Mouse (Mus musculus) hindbrain, embryonic 11.5 days (tissue): Measurements from ENCODE around the gene Atp1b2. TPM values are rescaled to one million over a fixed set of nuclear protein-coding genes. Genes with fewer than 3 reads are reported as not detected.
"Not testable (repeated sequence)": the region's sequence is repeated elsewhere in the genome, so short reads cannot be mapped to it uniquely, and the experiment has no call there.

Experiments
- ATAC-seq: fragments of 200-750 bp; cut with Nextera tagmentation; 2 replicates; pipeline ENCODE4 v1.8.0; 2017; ENCODE audit warnings: mild to moderate bottlenecking, moderate TSS enrichment, moderate library complexity; ENCODE audit not compliant: low FRiP score
- DNase-seq: peaks from one replicate; pipeline ENCODE4 v3.0.0-alpha.2; 2015; ENCODE audit warnings: low spot score
- H3K27ac ChIP-seq: fragments of 300-500 bp; sonication (generic); 2 replicates; pipeline ENCODE4 v1.5.1; 2014; ENCODE audit warnings: mild to moderate bottlenecking, low read depth, low read length
- H3K27me3 ChIP-seq: fragments of 300-500 bp; sonication (generic); 2 replicates; pipeline ENCODE4 v1.6.1; 2014; ENCODE audit warnings: mild to moderate bottlenecking, low read length, moderate library complexity, mixed read lengths; ENCODE audit not compliant: control insufficient read depth, insufficient read depth
- H3K36me3 ChIP-seq: fragments of 300-500 bp; sonication (generic); 2 replicates; pipeline ENCODE4 v1.6.1; 2014; ENCODE audit warnings: mild to moderate bottlenecking, low read length, moderate library complexity, mixed read lengths; ENCODE audit not compliant: control insufficient read depth, insufficient read depth
- H3K4me1 ChIP-seq: fragments of 300-500 bp; sonication (generic); replicated peaks from 2 replicates; pipeline ENCODE4 v1.6.1; 2014; ENCODE audit warnings: low read length, mixed read lengths; ENCODE audit not compliant: control insufficient read depth, insufficient read depth
- H3K4me2 ChIP-seq: fragments of 300-500 bp; sonication (generic); replicated peaks from 2 replicates; pipeline ENCODE4 v1.6.1; 2014; ENCODE audit warnings: mild to moderate bottlenecking, low read depth, low read length
- H3K4me3 ChIP-seq: fragments of 300-500 bp; sonication (generic); 2 replicates; pipeline ENCODE4 v1.5.1; 2014; ENCODE audit warnings: low read depth, low read length
- H3K9ac ChIP-seq: fragments of 300-500 bp; sonication (generic); 2 replicates; pipeline ENCODE4 v1.6.1; 2014; ENCODE audit warnings: low read depth, low read length
- H3K9me3 ChIP-seq: fragments of 300-500 bp; sonication (generic); 2 replicates; pipeline ENCODE4 v1.6.1; 2016; ENCODE audit warnings: low read length; ENCODE audit not compliant: control insufficient read depth
- WGBS: fragments of 180-500 bp; shearing (Covaris S2); extraction: QIAGEN DNeasy Blood & Tissue Kit; methylation state at CpG from one replicate; pipeline ENCODE4 v1.1.7; 2014; 5-methylcytosine and 5-hydroxymethylcytosine counted together
- polyA plus RNA-seq: library from polyadenylated mRNA; unstranded; fragments of >200 nt; fragmentation: Nextera tagmentation; extraction: Ambion mirVana; gene quantifications from 2 replicates; pipeline ENCODE4 v1.2.1, GENCODE M21; 2014

The Atp1b2 gene
- polyA plus RNA-seq, 1 experiment from 2014 or later: 11.7 TPM

DNA sequence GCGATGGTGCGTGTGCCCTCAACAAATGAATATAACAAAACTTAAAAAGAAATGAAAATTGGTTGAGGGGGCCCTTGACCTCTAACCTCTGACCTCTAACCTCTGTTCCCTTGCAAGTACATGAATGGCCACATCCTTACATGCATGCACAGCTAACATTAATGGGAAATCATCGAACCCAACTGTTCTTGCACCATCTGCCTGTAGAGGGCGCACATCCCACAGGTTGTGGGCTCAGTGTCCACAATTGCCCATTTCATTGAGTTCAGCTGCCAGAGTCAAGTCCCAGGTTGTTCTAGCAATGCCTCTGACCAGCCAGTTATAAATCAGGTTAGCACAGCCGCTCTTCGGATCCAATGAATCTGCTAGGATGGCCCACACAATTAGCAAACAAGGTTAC, 22.5 kb upstream of the Atp1b2 start:
- no peak overlapping the region for H3K9ac ChIP-seq
- H3K4me1 ChIP-seq: no peaks in the 10 kb centered on the region
- no peak overlapping the region for H3K4me3 ChIP-seq
- no peak for ATAC-seq
- 35% methylated on average over 6 of the region's 6 CpGs for WGBS
- no peaks in the 10 kb centered on the region for H3K9me3 ChIP-seq
- DNase-seq: peak; percentile 92
- H3K36me3 ChIP-seq: no peaks in the 10 kb centered on the region
- no peak overlapping the region for H3K27ac ChIP-seq
- no peak overlapping the region for H3K4me2 ChIP-seq
- no peaks in the 10 kb centered on the region for H3K27me3 ChIP-seq

DNA sequence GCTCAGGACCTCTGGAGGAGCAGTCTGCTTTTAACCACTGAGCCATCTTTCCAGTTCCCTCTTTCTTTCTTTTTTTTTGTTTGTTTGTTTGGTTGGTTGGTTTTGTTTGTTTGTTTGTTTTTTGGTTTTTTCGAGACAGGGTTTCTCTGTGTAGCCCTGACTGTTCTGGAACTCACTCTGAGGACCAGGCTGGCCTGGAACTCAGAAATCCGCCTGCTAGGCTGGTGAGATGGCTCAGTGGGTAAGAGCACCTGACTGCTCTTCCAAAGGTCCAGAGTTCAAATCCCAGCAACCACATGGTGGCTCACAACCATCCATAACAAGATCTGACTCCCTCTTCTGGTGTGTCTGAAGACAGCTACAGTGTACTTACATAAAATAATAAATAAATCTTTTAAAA, 18.6 kb upstream of the Atp1b2 start:
- not testable (repeated sequence) for H3K9ac ChIP-seq, ATAC-seq, H3K4me2 ChIP-seq, H3K36me3 ChIP-seq, DNase-seq, H3K27ac ChIP-seq, H3K9me3 ChIP-seq, H3K4me1 ChIP-seq, H3K4me3 ChIP-seq, H3K27me3 ChIP-seq
- WGBS: 81% methylated on average over 2 of the region's 2 CpGs

DNA sequence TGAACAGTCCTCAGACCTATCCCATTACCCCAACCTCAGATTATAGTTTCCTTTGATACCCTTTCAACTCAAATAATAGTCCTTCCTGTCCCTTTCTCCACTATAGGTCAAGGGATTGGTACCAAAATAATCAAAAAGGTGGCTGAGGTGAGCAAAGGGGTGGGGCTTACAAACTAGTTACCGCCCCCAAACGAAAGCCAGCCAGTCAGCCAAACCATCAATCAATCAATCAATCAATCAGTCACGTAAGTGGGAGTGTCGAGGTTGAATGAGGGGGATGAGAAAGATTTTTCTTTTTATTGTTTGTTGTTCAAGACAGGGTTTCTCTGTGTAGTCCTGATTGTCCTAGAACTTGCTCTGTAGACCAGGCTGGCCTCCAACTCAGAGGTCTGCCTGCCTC, 17.3 kb upstream of the Atp1b2 start:
- no peak overlapping the region for H3K4me3 ChIP-seq
- no peak overlapping the region for H3K27ac ChIP-seq

DNA sequence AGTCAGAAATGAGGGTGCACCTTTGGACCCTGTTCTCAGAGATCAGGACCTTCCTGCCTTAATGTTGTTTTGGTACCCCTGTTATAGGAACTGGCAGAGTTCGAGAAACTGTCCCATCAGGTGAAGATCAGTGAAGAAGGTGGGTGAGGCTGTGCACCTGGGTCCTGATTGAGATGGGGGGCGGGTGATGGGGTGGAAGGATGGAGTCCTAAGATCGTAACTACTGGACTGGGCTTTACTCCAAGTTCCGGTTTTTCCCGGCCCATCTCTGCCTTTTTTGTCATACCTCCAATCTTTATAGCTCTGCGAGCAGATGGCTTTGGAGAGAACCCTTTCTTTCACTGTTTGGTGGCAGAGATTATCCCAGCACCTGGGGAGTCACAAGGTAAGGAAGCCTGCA, 16.7 kb upstream of the Atp1b2 start:
- DNase-seq (peak; percentile 18), ATAC-seq (peak; percentile 30; the same call in 1 of the 2 replicates)
- 56% methylated on average over 6 of the region's 6 CpGs for WGBS
- no peaks in the 10 kb centered on the region for H3K36me3 ChIP-seq
- no peaks in the 10 kb centered on the region for H3K4me1 ChIP-seq
- H3K4me2 ChIP-seq: peak overlapping the region; percentile 63
- H3K9me3 ChIP-seq: no peaks in the 10 kb centered on the region
- peak overlapping the region; percentile 41 for H3K4me3 ChIP-seq
- H3K27ac ChIP-seq: no peak overlapping the region
- H3K9ac ChIP-seq: peak overlapping the region; percentile 55
- no peaks in the 10 kb centered on the region for H3K27me3 ChIP-seq

More for the DNA sequence above, 17.3 kb upstream of the Atp1b2 start:
- Histone ChIP-seq H3K27me3 (no peaks in the 10 kb centered on the region), H3K4me2 (peak overlapping the region; percentile 63), H3K9me3 (no peaks in the 10 kb centered on the region), H3K4me1 (no peaks in the 10 kb centered on the region), H3K36me3 (no peaks in the 10 kb centered on the region), H3K9ac (0 out of 2 replicates have a peak overlapping the region, but pooled peaks have one; percentile 55)
- ATAC-seq (no peak), DNase-seq (no peak)
- 65% methylated on average over 4 of the region's 4 CpGs for WGBS

DNA sequence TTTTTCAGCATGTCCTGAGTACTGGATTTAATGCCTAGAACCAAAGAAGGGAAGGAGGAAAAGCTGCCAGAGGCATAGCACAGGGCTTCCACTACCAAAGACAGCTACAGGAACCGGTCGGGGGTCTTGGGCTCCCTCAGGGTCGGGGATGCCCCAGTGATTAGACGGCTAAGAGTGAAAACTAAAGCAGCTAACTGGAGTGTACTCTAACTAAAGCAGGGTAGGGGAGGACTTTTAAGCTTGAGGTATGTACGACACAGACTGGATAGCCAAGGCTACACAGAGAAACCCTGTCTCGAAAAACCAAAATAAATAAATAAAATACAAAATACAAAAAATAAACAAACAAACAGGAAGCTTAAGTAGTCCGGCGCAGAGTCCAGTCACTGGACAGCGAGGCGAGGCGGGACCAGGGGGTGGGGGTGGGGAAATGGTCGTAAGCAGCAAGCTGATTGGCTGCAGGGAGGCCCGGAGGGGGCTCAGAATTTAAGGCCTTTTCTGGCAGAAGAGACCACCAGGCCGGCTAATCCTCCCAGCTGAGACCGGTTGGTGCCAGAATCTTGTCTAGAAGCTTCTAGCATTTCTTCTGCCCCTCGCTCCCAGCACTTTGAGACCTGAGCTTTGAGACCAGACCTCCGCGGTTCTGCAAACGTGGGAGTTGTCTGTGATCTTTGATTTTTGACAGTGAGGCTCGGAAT, 16.0 kb upstream of the Atp1b2 start, which contains the start of gene Sat2:
Gene Sat2 (plus strand): TSS at position 454 of the 698 bp plus-strand sequence.
- peak within 1 kb of the TSS; percentile 41 for H3K4me3 ChIP-seq
- DNase-seq (peak; percentile 86), ATAC-seq (peak; percentile 81)
- no peaks in the 10 kb centered on the region for H3K27me3 ChIP-seq
- H3K27ac ChIP-seq: no peak within 1 kb of the TSS
- H3K4me2 ChIP-seq: peak within 1 kb of the TSS; percentile 63
- no peaks in the 10 kb centered on the region for H3K9me3 ChIP-seq
- H3K4me1 ChIP-seq: no peaks in the 10 kb centered on the region
- H3K36me3 ChIP-seq: no peaks in the 10 kb centered on the region
- WGBS: 2% methylated on average over 20 of the region's 20 CpGs
- peak within 1 kb of the TSS; percentile 55 for H3K9ac ChIP-seq

DNA sequence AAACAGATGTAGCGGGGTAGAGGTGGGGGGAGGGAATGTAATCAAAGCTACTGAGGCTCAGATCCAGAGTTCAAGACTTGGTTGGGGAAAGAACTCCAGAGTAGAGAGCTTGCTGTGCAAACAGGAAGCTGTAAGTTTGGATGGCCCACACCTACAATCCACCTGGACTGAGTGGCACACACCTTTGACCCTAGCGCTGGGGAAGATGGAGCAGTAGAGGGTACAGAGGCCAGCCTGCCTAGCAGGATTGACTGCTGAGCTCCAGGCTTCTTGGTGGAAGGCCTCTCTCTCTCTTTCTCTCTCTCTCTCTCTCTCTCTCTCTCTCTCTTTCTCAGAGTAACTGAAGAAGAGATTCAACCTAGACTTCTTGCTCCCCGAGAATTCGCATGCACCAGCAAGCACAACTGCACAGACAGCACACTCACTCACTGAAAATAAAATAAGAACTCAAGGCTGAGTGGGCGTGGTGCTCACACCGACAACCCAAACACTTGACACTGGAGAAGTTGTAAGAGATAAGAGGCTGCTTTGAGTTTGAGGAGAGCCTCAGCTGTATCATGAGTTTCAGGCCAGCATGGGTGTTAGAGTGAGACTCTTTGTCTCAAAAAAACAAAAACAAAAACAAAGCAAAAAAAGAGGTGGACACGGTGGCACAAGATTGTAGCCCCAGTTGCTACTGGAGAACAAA, 14.8 kb upstream of the Atp1b2 start:
- DNase-seq (no peak), ATAC-seq (no peak)
- no peaks in the 10 kb centered on the region for H3K36me3 ChIP-seq
- WGBS: 86% methylated on average over 7 of the region's 7 CpGs
- H3K4me1 ChIP-seq: no peaks in the 10 kb centered on the region
- no peak overlapping the region for H3K4me3 ChIP-seq
- no peak overlapping the region for H3K27ac ChIP-seq
- H3K4me2 ChIP-seq: no peak overlapping the region
- H3K9ac ChIP-seq: no peak overlapping the region
- H3K27me3 ChIP-seq: no peaks in the 10 kb centered on the region
- H3K9me3 ChIP-seq: no peaks in the 10 kb centered on the region

DNA sequence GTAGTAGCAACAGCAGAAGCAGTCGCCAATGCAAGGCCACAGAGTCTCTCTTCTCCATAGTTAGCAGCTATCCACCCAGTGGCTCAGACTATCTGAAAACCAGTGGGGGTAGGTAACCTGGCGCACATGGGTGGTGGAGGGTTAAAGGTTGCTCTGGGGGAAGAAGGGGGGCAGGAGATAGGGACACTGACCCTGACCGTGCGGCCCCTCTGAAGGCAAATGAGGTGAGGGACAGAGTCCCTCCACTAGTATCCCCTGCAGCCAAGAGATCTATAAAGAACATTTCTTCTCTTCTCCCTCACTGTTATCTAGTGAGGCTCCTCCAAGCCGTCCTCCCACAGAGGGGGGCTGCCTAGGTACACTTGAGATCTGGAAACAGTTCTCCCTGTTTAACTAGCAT, 12.1 kb upstream of the Atp1b2 start, which contains the start of gene Shbg:
Gene Shbg (minus strand): TSS at position 101 of the 400 bp plus-strand sequence.
- H3K9ac ChIP-seq: no peak within 1 kb of the TSS
- no peak within 1 kb of the TSS for H3K4me2 ChIP-seq
- H3K27me3 ChIP-seq: no peaks in the 10 kb centered on the region
- ATAC-seq (no peak), DNase-seq (no peak)
- no peak within 1 kb of the TSS for H3K27ac ChIP-seq
- no peaks in the 10 kb centered on the region for H3K9me3 ChIP-seq
- peaks cover 3% of the 10 kb centered on the region; the same call in 1 of the 2 replicates for H3K4me1 ChIP-seq
- no peaks in the 10 kb centered on the region for H3K36me3 ChIP-seq
- 78% methylated on average over 5 of the region's 5 CpGs for WGBS
- H3K4me3 ChIP-seq: no peak within 1 kb of the TSS

DNA sequence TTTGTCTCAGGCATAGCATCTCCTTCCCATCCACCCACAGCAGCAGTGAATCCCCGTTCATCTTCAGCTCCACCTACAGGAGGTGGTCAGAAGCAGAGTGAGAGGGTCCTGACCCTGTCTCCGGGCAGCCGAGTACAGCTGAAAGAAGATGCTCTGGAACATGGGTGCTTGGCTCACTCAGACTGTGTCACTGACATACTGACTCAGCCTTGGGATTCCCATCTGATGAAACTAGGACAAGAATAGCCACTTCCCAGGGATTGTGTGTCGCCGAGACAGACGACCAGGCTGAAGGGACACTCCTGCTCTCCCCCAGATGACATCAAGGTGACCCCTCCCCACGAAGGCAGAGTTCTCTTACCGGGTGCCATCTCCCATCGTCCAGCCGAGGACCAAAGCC, 11.0 kb upstream of the Atp1b2 start:
- DNase-seq (no peak), ATAC-seq (no peak)
- no peak overlapping the region for H3K4me3 ChIP-seq
- H3K4me2 ChIP-seq: no peak overlapping the region
- H3K27ac ChIP-seq: no peak overlapping the region
- H3K9me3 ChIP-seq: no peaks in the 10 kb centered on the region
- no peaks in the 10 kb centered on the region for H3K36me3 ChIP-seq
- H3K27me3 ChIP-seq: no peaks in the 10 kb centered on the region
- H3K9ac ChIP-seq: no peak overlapping the region
- peaks cover 3% of the 10 kb centered on the region; the same call in 1 of the 2 replicates for H3K4me1 ChIP-seq
- WGBS: 42% methylated on average over 10 of the region's 10 CpGs

DNA sequence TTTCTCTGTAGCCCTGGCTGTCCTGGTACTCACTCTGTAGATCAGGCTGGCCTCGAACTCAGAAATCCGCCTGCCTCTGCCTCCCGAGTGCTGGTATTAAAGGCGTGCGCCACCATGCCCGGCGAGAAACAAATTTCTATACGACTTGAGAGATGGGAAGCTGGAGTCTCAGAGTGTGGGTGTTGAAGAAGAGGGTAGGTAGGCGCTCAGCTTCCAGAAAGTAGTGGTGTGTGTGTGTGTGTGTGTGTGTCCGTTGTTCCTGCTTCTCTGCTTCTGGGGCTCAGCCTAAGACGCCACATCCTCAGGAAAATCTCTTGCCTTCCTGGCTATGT, 8.5 kb upstream of the Atp1b2 start:
- 52% methylated on average over 11 of the region's 11 CpGs for WGBS
- H3K27ac ChIP-seq, H3K4me3 ChIP-seq: not testable (repeated sequence)

More for the DNA sequence above, 8.5 kb upstream of the Atp1b2 start:
- ATAC-seq, H3K4me2 ChIP-seq, H3K9me3 ChIP-seq, H3K4me1 ChIP-seq, H3K36me3 ChIP-seq, H3K9ac ChIP-seq, H3K27me3 ChIP-seq, DNase-seq: not testable (repeated sequence)
